Mouse (Mus musculus): ENCODE results near the gene Mapk1ip1.

GRCm38 (mm10) chr7:138850083-138850482, 4.0 kb upstream of the Mapk1ip1 start:
- TF ChIP-seq GATA1 (IDR thresholded peaks at IDR 0.05; ENCODE audit: low read length) (no peak), TAL1 (IDR thresholded peaks at IDR 0.05; ENCODE audit: low read length) (no peak)
